Mouse (Mus musculus) Patski (cell line): ENCODE measurements around the gene Akap8. TPM values are rescaled to one million over a fixed set of nuclear protein-coding genes. Genes with fewer than 3 reads are reported as not detected.

Experiments
- ATAC-seq: fragments of 100-300 bp; one replicate; pipeline ENCODE4 v1.8.0; 2021
- CTCF ChIA-PET: fragments of 350-600 bp; sonication (Branson Sonifier 250); formaldehyde crosslinking; loops from one replicate; lab custom pipeline; 2022; ENCODE audit warnings: inconsistent platforms; lab: Charles Lee
- POLR2A ChIA-PET: fragments of 350-600 bp; sonication (Branson Sonifier 250); formaldehyde crosslinking; loops from one replicate; lab custom pipeline; 2022; ENCODE audit warnings: antibody characterized with exemption, inconsistent platforms; lab: Charles Lee
- DNase-seq: peaks from one replicate; pipeline ENCODE4 v3.0.0-alpha.2; 2011; ENCODE audit warnings: low read depth, low spot score
- H3K27me3 ChIP-seq: fragments of 371-371 bp; one replicate; pipeline ENCODE4 v1.5.1; 2021
- CTCF ChIP-seq: fragments of 100-300 bp; IDR thresholded peaks from one replicate; pipeline ENCODE4 v1.5.1; 2021
- in situ Hi-C: fragments of 300-500 bp; cut with MboI; formaldehyde crosslinking; loops from 3 replicates; pipeline ENCODE4 v1.11.1; 2018; ENCODE audit warnings: low pct_unique_long_range_greater_than_20kb, mixed read lengths
- polyA plus RNA-seq: library from polyadenylated mRNA; unstranded; gene quantifications from one replicate; pipeline ENCODE4 v1.2.3, GENCODE M21; 2021

Gene Akap8
- 101 TPM for polyA plus RNA-seq

DNA sequence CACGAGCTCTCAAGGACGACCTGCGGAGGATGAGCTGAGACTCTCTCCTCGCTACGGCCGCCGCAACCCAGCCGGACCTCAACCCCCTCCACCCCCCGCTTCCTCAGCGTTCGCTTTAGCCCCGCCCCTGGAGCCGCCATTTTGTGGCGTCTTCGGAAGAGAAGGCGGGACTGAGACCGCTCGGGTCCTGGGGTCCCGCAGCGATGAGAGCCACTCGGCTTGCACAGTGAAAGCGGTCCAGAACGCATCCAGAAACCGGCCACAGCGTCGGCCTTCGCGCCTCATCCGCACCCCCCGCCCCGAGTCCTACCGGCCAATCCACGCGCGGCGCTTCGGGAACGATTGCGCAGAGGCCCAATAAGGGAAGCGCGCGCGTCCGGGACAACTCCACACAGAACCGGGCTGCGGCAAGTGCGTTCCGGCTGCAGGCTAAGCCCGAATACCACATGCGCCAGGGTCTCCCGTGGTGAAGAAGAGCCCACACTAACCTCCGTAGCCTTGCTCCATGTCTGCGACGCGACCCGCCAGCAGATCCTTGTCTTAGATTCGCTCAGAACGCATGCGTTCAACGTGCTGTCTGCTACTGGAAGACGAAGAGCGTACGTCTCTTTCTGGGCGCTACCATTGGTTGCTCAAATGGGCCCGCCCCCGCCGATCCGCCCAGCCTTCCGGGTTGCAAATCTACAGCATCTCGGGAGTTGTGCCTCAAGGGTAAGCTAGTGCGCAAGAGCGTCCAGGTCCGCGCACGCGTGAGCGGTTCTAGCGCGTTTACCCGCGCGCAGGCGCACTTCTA is at the start of gene Akap8:
TSS of gene Akap8 (minus strand) at position 642 of the 793 bp plus-strand sequence.
- no peaks in the 10 kb centered on the region for H3K27me3 ChIP-seq
- ChIA-PET POLR2A (interaction anchor here (0.6 to 1.7 kb wide), 2 partner anchors 10 to 17 kb away, joined by 3 to 6 read pairs; no protein-coding TSS in a partner anchor), CTCF (interaction anchor here (1.1 kb wide), 2 partner anchors 20 to 29 kb away, joined by 3 to 6 read pairs; no protein-coding TSS in a partner anchor)
- ATAC-seq (peak; percentile 96), DNase-seq (peak; percentile 89)
- TF ChIP-seq CTCF = no peak
- in situ Hi-C loops = no loop called here

DNA sequence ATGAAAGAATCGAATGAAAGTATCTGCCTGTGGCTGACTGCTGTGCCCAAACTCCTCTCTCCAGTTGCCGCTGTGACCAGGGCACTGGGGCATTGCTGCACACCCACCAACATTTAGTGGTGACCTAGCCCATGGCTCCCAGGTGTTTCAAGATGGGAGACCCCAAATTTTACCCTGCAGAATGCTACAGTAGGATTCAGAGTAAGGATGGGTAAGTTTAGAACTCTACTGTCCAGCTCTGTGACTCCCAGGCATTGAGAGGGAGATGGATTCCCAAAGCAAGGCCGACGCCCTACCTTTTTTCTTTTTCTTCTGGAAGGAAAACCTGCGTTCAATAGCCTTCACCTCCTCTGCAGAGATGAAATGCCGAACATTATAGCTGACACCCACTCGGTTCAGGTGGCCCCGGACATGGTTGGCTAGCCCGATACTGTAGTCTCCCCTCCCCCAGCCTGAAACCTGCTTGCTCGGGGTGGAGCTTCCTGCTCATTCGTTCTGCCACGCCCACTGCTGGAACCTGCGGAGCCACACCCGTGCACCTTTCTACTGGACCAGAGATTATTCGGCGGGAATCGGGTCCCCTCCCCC is 48.0 kb upstream of the Akap8 start:
- TF ChIP-seq CTCF = no peak
- in situ Hi-C loops = no loop called here
- ChIA-PET CTCF (interaction anchor here (1.2 kb wide), 1 partner anchor 18 kb away, joined by 4 read pairs; no protein-coding TSS in a partner anchor), POLR2A (no interaction called here)
- no peak for DNase-seq
- no peaks in the 10 kb centered on the region for H3K27me3 ChIP-seq
- ATAC-seq = no peak

DNA sequence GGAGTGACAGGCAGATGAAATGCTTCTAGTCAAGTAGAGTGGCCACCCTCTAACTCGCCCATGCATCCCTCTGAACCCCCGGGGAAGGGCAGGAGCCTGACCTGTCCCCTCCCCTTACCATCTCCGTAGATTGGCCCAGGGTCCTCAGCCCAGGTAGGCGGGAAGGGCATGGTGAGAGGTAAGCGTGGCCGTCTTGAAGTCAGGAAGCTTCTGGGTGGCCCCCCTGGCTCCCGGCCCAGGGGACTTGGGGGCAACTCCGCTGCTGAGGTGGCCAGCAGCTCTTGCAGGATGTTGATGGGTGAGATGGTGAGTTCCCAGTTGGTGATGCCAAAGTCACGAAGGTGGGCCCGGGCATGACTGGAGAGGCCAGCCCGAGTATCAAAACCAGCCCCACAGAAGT is 46.7 kb upstream of the Akap8 start:
- H3K27me3 ChIP-seq = no peaks in the 10 kb centered on the region
- CTCF ChIA-PET = no interaction called here
- no peak for DNase-seq
- no peak for ATAC-seq
- no peak for TF ChIP-seq CTCF
- in situ Hi-C loops = no loop called here
- POLR2A ChIA-PET = no interaction called here

DNA sequence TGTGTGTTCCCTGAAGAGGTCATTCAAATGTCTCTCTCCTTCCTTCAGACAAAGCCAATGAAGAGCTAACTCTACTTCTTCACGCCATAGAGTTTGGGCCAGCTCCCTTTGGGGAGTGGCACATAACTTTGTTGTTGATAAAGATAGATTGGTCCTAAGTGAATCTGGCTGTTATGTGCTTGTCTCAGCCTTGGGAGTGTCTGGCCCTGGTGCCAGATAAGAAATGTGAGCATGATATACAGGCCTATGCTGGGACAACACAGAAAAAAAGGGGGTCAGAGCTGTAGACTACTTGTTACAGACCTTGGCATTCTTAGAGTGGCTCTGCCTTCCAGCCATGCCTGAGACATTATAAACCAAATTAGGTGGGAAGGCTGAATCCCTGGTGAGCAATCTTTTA is 44.3 kb upstream of the Akap8 start:
- in situ Hi-C loops = no loop called here
- DNase-seq (no peak), ATAC-seq (no peak)
- CTCF ChIA-PET = interaction anchor here (0.9 to 1.6 kb wide), 5 partner anchors 11 to 22 kb away, joined by 3 to 10 read pairs (median 4); no protein-coding TSS in a partner anchor
- no peak for TF ChIP-seq CTCF
- POLR2A ChIA-PET = no interaction called here
- H3K27me3 ChIP-seq = no peaks in the 10 kb centered on the region

DNA sequence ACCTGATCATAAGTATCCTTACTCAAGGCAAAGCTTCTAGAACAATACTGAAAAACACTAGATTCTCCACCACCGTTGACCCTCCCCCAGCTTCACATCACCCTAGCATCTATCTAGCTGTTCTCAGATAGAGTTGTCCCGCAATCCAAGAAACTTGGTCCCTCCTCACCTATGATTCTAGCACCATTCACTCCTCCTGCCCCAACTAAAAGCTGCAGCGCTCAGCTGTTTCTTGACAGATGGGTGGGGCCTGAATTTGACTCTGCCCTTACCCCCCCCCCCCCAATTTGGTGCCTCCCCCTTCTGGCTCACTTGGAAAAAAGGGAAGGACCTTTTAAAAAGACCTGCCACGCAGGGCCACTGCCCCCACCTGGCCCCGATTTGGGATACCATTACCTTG is 43.8 kb upstream of the Akap8 start:
- in situ Hi-C loops = no loop called here
- DNase-seq (no peak), ATAC-seq (no peak)
- no peak for TF ChIP-seq CTCF
- ChIA-PET POLR2A (interaction anchor here (0.7 kb wide), 1 partner anchor 185 kb away, joined by 4 read pairs; no protein-coding TSS in a partner anchor), CTCF (interaction anchor here (0.9 to 1.6 kb wide), 5 partner anchors 10 to 22 kb away, joined by 3 to 10 read pairs (median 4); no protein-coding TSS in a partner anchor)
- H3K27me3 ChIP-seq = no peaks in the 10 kb centered on the region

DNA sequence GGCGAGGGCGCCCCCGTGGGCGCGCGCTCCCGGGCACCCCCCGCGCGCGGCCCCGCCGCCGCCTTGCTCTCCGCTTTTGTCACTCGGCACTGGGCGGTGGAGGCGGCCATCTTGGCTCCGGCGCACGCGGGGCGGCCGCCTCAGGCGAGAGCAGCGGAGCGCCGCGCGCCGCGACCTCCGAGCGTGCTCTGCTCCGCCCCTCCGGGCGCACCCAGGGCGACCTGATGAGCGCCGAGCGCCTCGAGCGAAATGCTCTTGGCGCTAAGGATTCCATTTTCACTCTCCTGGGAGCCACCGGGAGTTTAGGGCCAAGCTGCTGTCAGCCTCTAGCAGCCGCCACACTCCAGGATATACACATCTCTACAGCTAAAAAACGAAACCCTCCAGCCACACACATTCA is 43.3 kb upstream of the Akap8 start:
- in situ Hi-C loops = no loop called here
- CTCF ChIA-PET = interaction anchor here (1.0 to 1.6 kb wide), 4 partner anchors 10 to 23 kb away, joined by 3 to 10 read pairs (median 4); no protein-coding TSS in a partner anchor
- POLR2A ChIA-PET = interaction anchor here (0.7 kb wide), 1 partner anchor 185 kb away, joined by 4 read pairs; no protein-coding TSS in a partner anchor
- ATAC-seq = peak; percentile 83
- TF ChIP-seq CTCF = no peak
- no peak for DNase-seq
- no peaks in the 10 kb centered on the region for H3K27me3 ChIP-seq

DNA sequence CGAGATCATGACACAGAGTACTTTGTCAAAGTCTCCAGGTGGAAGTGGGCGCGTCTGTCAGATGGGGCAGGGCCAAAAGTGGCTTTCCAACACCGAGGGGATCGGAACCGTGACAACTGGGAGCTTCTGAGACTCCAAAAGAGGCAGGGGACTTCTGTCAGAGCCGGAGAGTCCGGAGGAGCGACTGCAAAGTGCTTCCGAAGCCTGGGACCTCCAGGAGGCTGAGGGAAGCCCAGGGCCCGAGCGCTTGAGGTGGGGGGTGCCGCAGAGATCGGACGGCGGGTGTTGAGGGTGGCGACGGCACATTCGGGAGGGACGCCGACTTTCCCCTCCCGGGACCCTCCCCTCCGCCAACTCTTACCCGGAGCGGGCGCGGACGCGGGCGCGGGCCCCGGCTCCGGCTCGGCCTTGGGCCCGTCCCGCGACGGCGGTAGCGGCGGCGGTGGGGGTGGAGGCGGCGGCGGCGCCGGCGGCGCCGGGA is 42.8 kb upstream of the Akap8 start:
- ATAC-seq (peak; percentile 38), DNase-seq (no peak)
- CTCF ChIA-PET = interaction anchor here (1.3 kb wide), 1 partner anchor 18 kb away, joined by 4 read pairs; no protein-coding TSS in a partner anchor
- POLR2A ChIA-PET = interaction anchor here (1.0 kb wide), 1 partner anchor 10 kb away, joined by 3 read pairs; no protein-coding TSS in a partner anchor
- in situ Hi-C loops = no loop called here
- H3K27me3 ChIP-seq = no peaks in the 10 kb centered on the region
- TF ChIP-seq CTCF = no peak

DNA sequence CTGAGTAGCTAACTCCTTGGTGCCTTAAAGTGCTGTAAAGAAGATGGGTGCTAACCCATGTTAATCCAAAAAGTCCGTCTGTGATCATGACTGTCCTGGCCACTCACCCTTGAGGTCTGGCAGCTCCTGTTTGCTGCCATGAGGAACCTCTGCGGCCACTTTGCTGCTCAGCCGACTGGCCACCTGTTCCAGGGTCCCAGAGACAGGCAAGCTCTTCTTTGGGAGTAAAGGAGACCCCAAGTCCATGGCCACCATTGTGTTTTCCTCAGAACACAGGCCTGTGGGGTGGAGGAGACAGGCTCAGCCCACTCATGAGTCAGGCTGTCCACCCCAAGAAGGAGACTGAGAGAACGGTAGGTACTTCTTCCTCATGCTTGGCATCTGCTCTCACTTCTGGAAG is 41.6 kb upstream of the Akap8 start:
- ATAC-seq (no peak), DNase-seq (no peak)
- TF ChIP-seq CTCF = no peak
- H3K27me3 ChIP-seq = no peaks in the 10 kb centered on the region
- CTCF ChIA-PET = interaction anchor here (0.8 to 2.1 kb wide), 3 partner anchors 12 to 23 kb away, joined by 3 to 5 read pairs (median 4); partner anchors contain the start of gene Akap8l
- POLR2A ChIA-PET = interaction anchor here (1.0 kb wide), 1 partner anchor 9 kb away, joined by 3 read pairs; no protein-coding TSS in a partner anchor
- in situ Hi-C loops = no loop called here

DNA sequence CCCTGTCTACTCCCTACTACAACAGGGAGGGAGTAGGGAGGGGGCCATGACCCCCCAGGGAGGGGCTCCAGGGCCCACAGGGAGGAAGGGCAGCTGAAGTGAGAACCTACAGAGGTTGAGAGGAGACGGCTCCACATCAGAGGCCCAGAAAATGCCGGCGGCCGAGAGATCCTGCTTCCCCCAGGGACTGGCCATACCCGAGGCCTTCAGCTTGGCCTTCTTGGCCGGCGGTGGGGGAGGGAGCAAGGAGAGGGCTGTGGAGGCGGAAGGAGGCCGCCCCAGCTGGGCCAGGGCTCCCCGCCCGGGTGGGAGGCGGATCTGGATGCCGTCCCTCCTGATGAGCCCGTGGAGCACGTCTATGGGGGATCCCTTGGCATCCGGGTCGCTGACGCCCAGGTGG is 38.9 kb upstream of the Akap8 start:
- TF ChIP-seq CTCF = no peak
- CTCF ChIA-PET = no interaction called here
- POLR2A ChIA-PET = no interaction called here

DNA sequence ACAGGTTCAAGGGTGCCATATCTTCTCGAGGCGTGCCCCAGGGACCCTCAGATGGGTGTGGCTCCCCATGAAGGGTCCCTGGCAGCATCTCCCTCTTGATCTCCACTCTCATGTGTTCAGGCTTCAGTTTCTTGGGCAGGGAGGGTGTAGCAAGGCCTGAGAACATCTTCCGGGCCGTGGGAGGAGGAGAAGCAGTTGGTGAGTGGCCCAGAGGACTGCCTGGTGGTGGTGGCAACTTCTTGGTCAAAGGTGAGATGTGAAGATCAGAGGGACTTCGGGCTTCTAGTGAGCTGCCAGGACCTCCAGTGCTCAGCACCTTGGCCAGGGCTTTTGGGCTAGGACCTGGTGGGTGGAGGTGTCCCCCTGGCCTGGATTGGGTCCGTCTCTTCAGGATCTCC is 37.9 kb upstream of the Akap8 start:
- no peak for DNase-seq
- no peak for TF ChIP-seq CTCF
- ATAC-seq = no peak
- CTCF ChIA-PET = no interaction called here
- POLR2A ChIA-PET = no interaction called here
- no peaks in the 10 kb centered on the region for H3K27me3 ChIP-seq
- in situ Hi-C loops = no loop called here

More for the DNA sequence above, 38.9 kb upstream of the Akap8 start:
- DNase-seq (no peak), ATAC-seq (no peak)
- H3K27me3 ChIP-seq = no peaks in the 10 kb centered on the region
- in situ Hi-C loops = no loop called here
